Mouse (Mus musculus) cerebellum, adult 2 months (tissue): ENCODE data around the gene Pef1.

ENCODE experiments used
- CTCF ChIP-seq: fragments of 200-500 bp; IDR thresholded peaks from 2 replicates; pipeline ENCODE4 v1.5.1; 2011; ENCODE audit warnings: low read depth, mild to moderate bottlenecking, control low read depth, low read length, moderate library complexity, borderline replicate concordance; ENCODE audit not compliant: insufficient read depth
- POLR2A ChIP-seq: fragments of 200-500 bp; IDR thresholded peaks from 2 replicates; pipeline ENCODE4 v1.6.1; 2011; ENCODE audit warnings: low read length, control low read depth, borderline replicate concordance; ENCODE audit not compliant: insufficient read depth

DNA sequence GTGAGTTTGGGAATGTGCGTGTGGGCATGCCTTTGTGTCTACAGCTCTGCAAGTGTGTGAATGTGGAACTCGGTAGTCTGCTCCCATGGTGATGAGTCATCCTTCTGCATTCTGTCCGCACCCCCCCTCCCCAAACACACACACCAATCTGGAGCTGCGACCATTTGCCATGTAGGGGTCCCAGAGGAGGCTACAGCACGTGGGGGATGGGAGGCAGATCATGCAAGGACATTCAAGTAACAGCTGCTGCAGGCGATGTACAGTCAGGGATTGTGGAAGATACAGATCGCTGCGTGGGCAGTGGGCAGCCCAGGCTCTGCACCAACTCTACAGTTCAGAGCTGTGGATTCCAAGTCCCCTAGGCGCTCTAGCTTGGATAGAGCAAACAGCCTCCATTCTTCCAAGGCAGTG lies 38.6 kb downstream of the Pef1 start:
- TF ChIP-seq CTCF: no peak
- no peak for TF ChIP-seq POLR2A
